Mouse (Mus musculus) heart, adult 2 months (tissue): ENCODE data around the gene Fam129a. TPM values are rescaled to one million over a fixed set of nuclear protein-coding genes. Genes with fewer than 3 reads are reported as not detected.

Experiments used
- DNase-seq, 2 experiments: peaks; one replicate each; pipeline ENCODE4 v3.0.0; 2021
- H3K27ac ChIP-seq: fragments of 200-600 bp; 2 replicates; pipeline ENCODE4 v1.8.1; 2022
- H3K27me3 ChIP-seq: fragments of 200-500 bp; 2 replicates; pipeline ENCODE4 v1.6.1; 2012; ENCODE audit warnings: mild to moderate bottlenecking, low read length, inconsistent platforms, mixed read lengths; ENCODE audit not compliant: control insufficient read depth, insufficient read depth
- H3K36me3 ChIP-seq: fragments of 200-500 bp; 2 replicates; pipeline ENCODE4 v1.6.1; 2012; ENCODE audit warnings: low read length, inconsistent platforms; ENCODE audit not compliant: control insufficient read depth, insufficient read depth
- H3K4me1 ChIP-seq: fragments of 200-500 bp; 2 replicates; pipeline ENCODE4 v1.6.1; 2011; ENCODE audit warnings: low read length; ENCODE audit not compliant: control insufficient read depth, insufficient read depth
- H3K4me3 ChIP-seq: fragments of 200-600 bp; 2 replicates; pipeline ENCODE4 v1.8.1; 2022
- H3K79me2 ChIP-seq: fragments of 200-500 bp; replicated peaks from 2 replicates; pipeline ENCODE4 v1.6.1; 2012; ENCODE audit warnings: mild to moderate bottlenecking, inconsistent platforms, low read length, moderate library complexity, mixed read lengths; ENCODE audit not compliant: control insufficient read depth, insufficient read depth
- H3K9ac ChIP-seq: fragments of 200-500 bp; 2 replicates; pipeline ENCODE4 v1.6.1; 2012; ENCODE audit warnings: low read depth, mild to moderate bottlenecking, control low read depth, inconsistent platforms, low read length, mixed read lengths
- CTCF ChIP-seq: fragments of 200-600 bp; IDR thresholded peaks from 2 replicates; pipeline ENCODE4 v1.8.1; 2022; ENCODE audit warnings: antibody characterized with exemption, mild to moderate bottlenecking, moderate library complexity
- EP300 ChIP-seq: fragments of 200-500 bp; IDR thresholded peaks from 2 replicates; pipeline ENCODE4 v1.6.1; 2011; ENCODE audit warnings: low read depth, low read length, control low read depth; ENCODE audit not compliant: insufficient read depth
- POLR2A ChIP-seq: fragments of 200-500 bp; IDR thresholded peaks from 2 replicates; pipeline ENCODE4 v1.6.1; 2011; ENCODE audit warnings: mild to moderate bottlenecking, low read depth, low read length, control low read depth; ENCODE audit not compliant: insufficient read depth
- WGBS: fragments of 180-500 bp; shearing (Covaris S2); methylation state at CpG from one replicate; pipeline ENCODE4 v1.1.7; 2018; 5-methylcytosine and 5-hydroxymethylcytosine counted together
- intact Hi-C: fragments of 180-260 bp; cut with DNase I; formaldehyde crosslinking; loops from one replicate; pipeline ENCODE4 v1.15.1; 2025
- polyA plus RNA-seq: library from polyadenylated mRNA; depleted of rRNA; stranded (reverse); fragments of >200 nt; gene quantifications from 2 replicates; pipeline ENCODE4 v1.2.3, GENCODE M21; 2012
- total RNA-seq, 2 experiments: library from RNA; stranded (reverse); gene quantifications; 2 replicates each; pipeline ENCODE4 v1.2.3; 2021

The Fam129a gene
- total and polyA plus RNA-seq, 3 experiments: 6.2 to 14.9 (median 13.3) TPM

- 73% methylated on average over 6 of the region's 6 CpGs for WGBS
These were observed 10.5 kb downstream of the Fam129a start for GRCm38 (mm10) chr1:151581454-151581853.

DNA sequence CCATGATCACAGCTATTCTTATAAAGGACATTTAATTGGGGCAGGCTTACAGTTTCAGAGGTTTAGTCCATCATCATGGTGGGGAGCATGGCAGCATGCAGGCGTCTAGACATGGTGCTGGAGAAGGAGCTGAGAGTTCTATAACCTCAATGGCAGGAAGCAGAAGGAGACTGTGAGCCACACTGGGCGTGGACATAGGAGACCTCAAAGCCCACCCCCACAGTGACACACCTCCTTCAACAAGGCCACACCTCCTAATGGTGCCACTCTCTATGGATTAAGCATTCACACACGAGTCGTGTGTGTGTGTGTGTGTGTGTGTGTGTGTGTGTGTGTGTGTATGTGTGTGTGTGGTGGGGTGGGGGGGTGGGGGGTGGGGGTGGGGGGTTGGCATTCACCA lies 11.0 kb downstream of the Fam129a start:
- Histone ChIP-seq H3K27me3 (no peaks in the 10 kb centered on the region), H3K79me2 (no peaks in the 10 kb centered on the region), H3K4me3 (no peak overlapping the region), H3K9ac (no peak overlapping the region), H3K4me1 (peaks cover 7% of the 10 kb centered on the region), H3K36me3 (peaks cover 2% of the 10 kb centered on the region; the same call in 1 of the 2 replicates), H3K27ac (no peak overlapping the region)
- intact Hi-C loops: no loop called here
- TF ChIP-seq CTCF (no peak), EP300 (no peak), POLR2A (no peak)
- 92% methylated on average over 4 of the region's 4 CpGs for WGBS
- DNase-seq: no peak

More at GRCm38 (mm10) chr1:151581454-151581853, 10.5 kb downstream of the Fam129a start:
- no peak for DNase-seq
- Histone ChIP-seq H3K27ac (no peak overlapping the region), H3K27me3 (no peaks in the 10 kb centered on the region), H3K79me2 (no peaks in the 10 kb centered on the region; the same call in 1 of the 2 replicates), H3K4me1 (peaks cover 7% of the 10 kb centered on the region), H3K4me3 (no peak overlapping the region), H3K9ac (no peak overlapping the region), H3K36me3 (peaks cover 2% of the 10 kb centered on the region; the same call in 1 of the 2 replicates)
- intact Hi-C loops: no loop called here
- TF ChIP-seq CTCF (no peak), POLR2A (no peak), EP300 (no peak)

- no peak overlapping the region for H3K9ac ChIP-seq
- H3K4me3 ChIP-seq: no peak overlapping the region
- H3K27ac ChIP-seq: no peak overlapping the region
- no peaks in the 10 kb centered on the region for H3K27me3 ChIP-seq
- peaks cover 2% of the 10 kb centered on the region; the same call in 1 of the 2 replicates for H3K36me3 ChIP-seq
- no peak for DNase-seq
- peaks cover 7% of the 10 kb centered on the region for H3K4me1 ChIP-seq
- H3K79me2 ChIP-seq: no peaks in the 10 kb centered on the region
- WGBS: 84% methylated on average over 8 of the region's 8 CpGs
- TF ChIP-seq EP300: no peak
- no peak for TF ChIP-seq CTCF
- no peak for TF ChIP-seq POLR2A
- intact Hi-C loops: no loop called here
These were observed 12.6 kb downstream of the Fam129a start for GRCm38 (mm10) chr1:151583457-151584181.

DNA sequence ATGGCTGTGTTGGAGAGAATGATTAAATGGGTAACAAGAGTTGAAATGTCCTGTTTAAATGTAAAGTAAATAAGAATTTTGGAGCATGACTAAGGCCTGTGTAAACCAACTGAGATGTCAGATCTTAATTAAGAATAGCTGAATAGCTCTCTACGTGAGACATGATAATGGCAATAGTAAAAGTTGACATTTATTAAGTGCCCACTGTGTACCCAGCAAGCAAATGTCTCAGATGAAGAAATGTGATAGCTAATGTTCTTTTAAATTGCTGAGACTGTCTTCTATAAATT lies 13.1 kb downstream of the Fam129a start:
- 81% methylated on average over 1 of the region's 1 CpGs for WGBS
- intact Hi-C loops: no loop called here
- no peaks in the 10 kb centered on the region for H3K79me2 ChIP-seq
- no peak for DNase-seq
- no peak overlapping the region for H3K4me3 ChIP-seq
- H3K36me3 ChIP-seq: peaks cover 2% of the 10 kb centered on the region; the same call in 1 of the 2 replicates
- H3K4me1 ChIP-seq: peaks cover 7% of the 10 kb centered on the region
- H3K27ac ChIP-seq: no peak overlapping the region
- no peak overlapping the region for H3K9ac ChIP-seq
- no peaks in the 10 kb centered on the region for H3K27me3 ChIP-seq
- no peak for TF ChIP-seq EP300
- no peak for TF ChIP-seq CTCF

DNA sequence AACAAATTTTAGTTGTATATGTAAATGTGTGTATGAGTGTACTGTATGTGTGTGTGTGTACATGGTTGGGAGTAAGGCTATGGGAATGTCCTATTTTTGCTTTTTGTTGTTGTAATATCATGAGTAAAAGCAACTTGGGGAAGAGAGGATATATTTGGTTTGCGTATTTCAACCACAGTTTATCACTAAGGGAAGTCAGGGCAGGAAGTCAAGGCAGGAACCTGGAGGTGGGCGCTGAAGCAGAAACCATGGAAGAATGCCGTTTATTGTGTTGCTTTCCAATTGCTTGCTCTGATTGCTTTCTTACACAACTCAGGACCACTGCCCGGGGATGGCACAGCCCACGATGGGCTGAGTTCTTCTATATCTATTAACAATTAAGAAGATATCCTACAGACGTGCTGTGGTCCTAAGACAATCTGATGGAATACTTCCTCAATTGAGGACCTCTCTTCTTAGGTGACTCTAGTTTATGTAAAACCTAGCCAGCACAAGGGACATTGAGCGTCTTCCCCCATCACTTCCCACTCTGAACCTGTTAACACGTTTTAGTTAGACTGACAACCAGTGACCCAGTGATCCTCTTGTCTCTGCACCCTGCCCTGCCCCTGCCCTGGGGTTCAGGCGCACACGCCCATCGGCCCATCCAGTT lies 13.7 kb downstream of the Fam129a start:
- intact Hi-C loops: no loop called here
- WGBS: 59% methylated on average over 11 of the region's 11 CpGs
- H3K4me3 ChIP-seq: no peak overlapping the region
- H3K79me2 ChIP-seq: no peaks in the 10 kb centered on the region
- no peak overlapping the region for H3K9ac ChIP-seq
- peaks cover 2% of the 10 kb centered on the region; the same call in 1 of the 2 replicates for H3K36me3 ChIP-seq
- H3K27ac ChIP-seq: no peak overlapping the region
- DNase-seq: no peak
- peaks cover 7% of the 10 kb centered on the region for H3K4me1 ChIP-seq
- no peaks in the 10 kb centered on the region for H3K27me3 ChIP-seq
- TF ChIP-seq POLR2A: no peak
- no peak for TF ChIP-seq CTCF
- no peak for TF ChIP-seq EP300

- Histone ChIP-seq H3K27ac (no peak overlapping the region), H3K4me3 (no peak overlapping the region), H3K36me3 (peaks cover under 1% of the 10 kb centered on the region; the same call in 1 of the 2 replicates), H3K9ac (no peak overlapping the region), H3K27me3 (no peaks in the 10 kb centered on the region), H3K79me2 (no peaks in the 10 kb centered on the region), H3K4me1 (peaks cover 7% of the 10 kb centered on the region)
- no peak for TF ChIP-seq CTCF
- TF ChIP-seq EP300: no peak
- no peak for DNase-seq
- 53% methylated on average over 4 of the region's 4 CpGs for WGBS
- intact Hi-C loops: no loop called here
These were observed 14.7 kb downstream of the Fam129a start for GRCm38 (mm10) chr1:151585647-151586046.
